Mouse (Mus musculus) kidney, adult 9 months (tissue): ENCODE measurements at regions not wholly inside any gene's neighbourhood (a gene's known extent, or its start where the extent isn't known, plus 50 kb on each side); places are given as distances from the start of the nearest gene placed in this dataset.

Experiments
- DNase-seq: peaks from one replicate; pipeline ENCODE4 v3.0.0; 2022

GRCm38 (mm10) chr1:18668901-18669300 is 404.0 kb upstream of the Defb41 start:
- DNase-seq = no peak

GRCm38 (mm10) chr1:18668265-18668664 is 403.3 kb upstream of the Defb41 start:
- DNase-seq = no peak

- DNase-seq = no peak
Measured at GRCm38 (mm10) chr1:18640858-18641257, 375.9 kb upstream of the Defb41 start.

- no peak for DNase-seq
Measured at GRCm38 (mm10) chr1:18639460-18640300, 374.7 kb upstream of the Defb41 start.

GRCm38 (mm10) chr1:18637334-18637733 is 372.4 kb upstream of the Defb41 start:
- DNase-seq = no peak

GRCm38 (mm10) chr1:18610231-18610630 is 345.3 kb upstream of the Defb41 start:
- DNase-seq = no peak

- DNase-seq = no peak
Measured at GRCm38 (mm10) chr1:18599864-18600263, 334.9 kb upstream of the Defb41 start.

GRCm38 (mm10) chr1:18598908-18599307 is 334.0 kb upstream of the Defb41 start:
- DNase-seq = no peak

- no peak for DNase-seq
Measured at GRCm38 (mm10) chr1:18583358-18584128, 318.6 kb upstream of the Defb41 start.

GRCm38 (mm10) chr1:18578625-18579024 is 313.7 kb upstream of the Defb41 start:
- no peak for DNase-seq

- no peak for DNase-seq
Measured at GRCm38 (mm10) chr1:18567086-18567485, 302.1 kb upstream of the Defb41 start.

GRCm38 (mm10) chr1:18551211-18551610 is 286.3 kb upstream of the Defb41 start:
- no peak for DNase-seq

GRCm38 (mm10) chr1:18531702-18532101 is 266.8 kb upstream of the Defb41 start:
- DNase-seq = no peak

- no peak for DNase-seq
Measured at GRCm38 (mm10) chr1:18524485-18524884, 259.5 kb upstream of the Defb41 start.

- DNase-seq = no peak
Measured at GRCm38 (mm10) chr1:18522902-18523301, 258.0 kb upstream of the Defb41 start.

- DNase-seq = no peak
Measured at GRCm38 (mm10) chr1:18512764-18513163, 247.8 kb upstream of the Defb41 start.

- no peak for DNase-seq
Measured at GRCm38 (mm10) chr1:18498556-18498955, 233.6 kb upstream of the Defb41 start.

GRCm38 (mm10) chr1:18468496-18468895 is 203.6 kb upstream of the Defb41 start:
- no peak for DNase-seq

GRCm38 (mm10) chr1:18465303-18465829 is 200.4 kb upstream of the Defb41 start:
- DNase-seq = no peak

GRCm38 (mm10) chr1:18463218-18463617 is 198.3 kb upstream of the Defb41 start:
- no peak for DNase-seq

- no peak for DNase-seq
Measured at GRCm38 (mm10) chr1:18416297-18416732, 151.4 kb upstream of the Defb41 start.

GRCm38 (mm10) chr1:18415879-18416278 is 150.9 kb upstream of the Defb41 start:
- no peak for DNase-seq

GRCm38 (mm10) chr1:18412746-18413145 is 147.8 kb upstream of the Defb41 start:
- no peak for DNase-seq

- no peak for DNase-seq
Measured at GRCm38 (mm10) chr1:18389591-18389990, 124.7 kb upstream of the Defb41 start.
